Mouse (Mus musculus) hindlimb bud, embryonic 11.5 days (tissue): ENCODE data around the gene Fam19a3.
"Not testable (repeated sequence)": the region's sequence is repeated elsewhere in the genome, so short reads cannot be mapped to it uniquely, and the experiment has no call there.

Experiments
- DNase-seq: peaks from one replicate; pipeline ENCODE4 v3.0.0-alpha.2; 2012; ENCODE audit warnings: low read depth, low spot score; ENCODE audit errors: extremely low spot score

Fam19a3 gene

GRCm38 (mm10) chr3:104781471-104781903, at the start of gene Fam19a3:
Gene Fam19a3, minus strand, starts transcription at chr3:104781840.
- no peak for DNase-seq

- DNase-seq: no peak
Observed at GRCm38 (mm10) chr3:104822413-104822812, 40.8 kb upstream of the Fam19a3 start.

- DNase-seq: no peak
Observed at GRCm38 (mm10) chr3:104820426-104820825, 38.8 kb upstream of the Fam19a3 start.

- DNase-seq: no peak
Observed at GRCm38 (mm10) chr3:104818749-104819134, 37.1 kb upstream of the Fam19a3 start.

- DNase-seq: peak; percentile 24
Observed at GRCm38 (mm10) chr3:104817991-104818748, 36.5 kb upstream of the Fam19a3 start, which contains the start of gene Mov10. Gene Mov10, minus strand, starts transcription at chr3:104818563.

GRCm38 (mm10) chr3:104817481-104817990, 35.9 kb upstream of the Fam19a3 start:
- DNase-seq: no peak

GRCm38 (mm10) chr3:104816130-104816529, 34.5 kb upstream of the Fam19a3 start:
- DNase-seq: no peak

- no peak for DNase-seq
Observed at GRCm38 (mm10) chr3:104815346-104815745, 33.7 kb upstream of the Fam19a3 start.

- no peak for DNase-seq
Observed at GRCm38 (mm10) chr3:104814746-104815145, 33.1 kb upstream of the Fam19a3 start.

GRCm38 (mm10) chr3:104813227-104813626, 31.6 kb upstream of the Fam19a3 start:
- not testable (repeated sequence) for DNase-seq

- DNase-seq: no peak
Observed at GRCm38 (mm10) chr3:104812254-104812653, 30.6 kb upstream of the Fam19a3 start.

- DNase-seq: no peak
Observed at GRCm38 (mm10) chr3:104811752-104812151, 30.1 kb upstream of the Fam19a3 start.

- no peak for DNase-seq
Observed at GRCm38 (mm10) chr3:104805539-104805938, 23.9 kb upstream of the Fam19a3 start.

GRCm38 (mm10) chr3:104804312-104804711, 22.7 kb upstream of the Fam19a3 start:
- DNase-seq: no peak

- DNase-seq: no peak
Observed at GRCm38 (mm10) chr3:104801481-104801880, 19.8 kb upstream of the Fam19a3 start.

GRCm38 (mm10) chr3:104800681-104801080, 19.0 kb upstream of the Fam19a3 start:
- no peak for DNase-seq

- no peak for DNase-seq
Observed at GRCm38 (mm10) chr3:104796430-104797082, 14.9 kb upstream of the Fam19a3 start.

GRCm38 (mm10) chr3:104795661-104796340, 14.2 kb upstream of the Fam19a3 start:
- DNase-seq: no peak

GRCm38 (mm10) chr3:104794953-104795470, 13.4 kb upstream of the Fam19a3 start:
- DNase-seq: no peak

GRCm38 (mm10) chr3:104793871-104794828, 12.5 kb upstream of the Fam19a3 start:
- DNase-seq: no peak
